Mouse (Mus musculus) lung, embryonic 16.5 days (tissue): ENCODE measurements at regions not wholly inside any gene's neighbourhood (a gene's known extent, or its start where the extent isn't known, plus 50 kb on each side); places are given as distances from the start of the nearest gene placed in this dataset.

Experiments
- ATAC-seq: fragments of 200-750 bp; cut with Nextera tagmentation; 2 replicates; pipeline ENCODE4 v1.8.0; 2017; ENCODE audit warnings: low read depth, mild to moderate bottlenecking, moderate library complexity
- H3K27ac ChIP-seq: fragments of 300-500 bp; sonication (generic); 2 replicates; pipeline ENCODE4 v1.5.1; 2014; ENCODE audit warnings: mild to moderate bottlenecking, control low read depth, low read length
- H3K27me3 ChIP-seq: fragments of 300-500 bp; sonication (generic); 2 replicates; pipeline ENCODE4 v1.6.1; 2014; ENCODE audit warnings: low read depth, low read length, mixed read lengths; ENCODE audit not compliant: control insufficient read depth, insufficient read depth
- H3K36me3 ChIP-seq: fragments of 300-500 bp; sonication (generic); 2 replicates; pipeline ENCODE4 v1.6.1; 2014; ENCODE audit warnings: low read length; ENCODE audit not compliant: control insufficient read depth, insufficient read depth
- H3K4me1 ChIP-seq: fragments of 300-500 bp; sonication (generic); replicated peaks from 2 replicates; pipeline ENCODE4 v1.6.1; 2014; ENCODE audit warnings: low read length, mixed read lengths; ENCODE audit not compliant: control insufficient read depth, insufficient read depth
- H3K4me2 ChIP-seq: fragments of 300-500 bp; sonication (generic); 2 replicates; pipeline ENCODE4 v1.6.1; 2014; ENCODE audit warnings: low read depth, low read length, control low read depth
- H3K4me3 ChIP-seq: fragments of 300-500 bp; sonication (generic); 2 replicates; pipeline ENCODE4 v1.5.1; 2014; ENCODE audit warnings: mild to moderate bottlenecking, low read length, control low read depth
- H3K9ac ChIP-seq: fragments of 300-500 bp; sonication (generic); 2 replicates; pipeline ENCODE4 v1.6.1; 2014; ENCODE audit warnings: low read length, control low read depth
- H3K9me3 ChIP-seq: fragments of 300-500 bp; sonication (generic); 2 replicates; pipeline ENCODE4 v1.6.1; 2016; ENCODE audit warnings: low read length; ENCODE audit not compliant: control insufficient read depth
- WGBS: fragments of 180-500 bp; shearing (Covaris S2); extraction: QIAGEN DNeasy Blood & Tissue Kit; methylation state at CpG from one replicate; pipeline ENCODE4 v1.1.7; 2014; 5-methylcytosine and 5-hydroxymethylcytosine counted together

DNA sequence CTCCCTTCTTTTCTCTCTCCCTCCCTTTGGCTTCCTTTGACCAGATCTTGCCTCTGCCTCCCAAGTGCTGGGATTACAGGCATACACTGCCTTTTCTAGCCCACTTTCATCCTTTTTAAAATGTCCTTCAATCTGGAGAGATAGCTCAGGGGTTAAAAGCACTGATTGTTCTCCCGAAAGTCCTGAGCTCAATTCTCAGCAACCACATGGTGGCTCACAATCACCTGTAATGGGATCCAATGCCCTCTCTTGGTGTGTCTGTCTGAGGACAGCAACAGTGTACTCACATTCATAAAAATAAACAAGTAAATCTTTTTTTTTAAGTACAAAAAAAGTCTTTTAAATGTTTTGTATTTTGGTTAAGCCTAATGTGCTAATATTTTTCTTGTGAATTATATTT, 158.4 kb upstream of the Rpl34 start:
- ATAC-seq = no peak
- Histone ChIP-seq H3K27me3 (no peaks in the 10 kb centered on the region), H3K4me2 (no peak overlapping the region), H3K9me3 (no peaks in the 10 kb centered on the region), H3K36me3 (no peaks in the 10 kb centered on the region), H3K27ac (no peak overlapping the region), H3K9ac (no peak overlapping the region), H3K4me3 (no peak overlapping the region), H3K4me1 (no peaks in the 10 kb centered on the region; the same call in 1 of the 2 replicates)
- 71% methylated on average over 1 of the region's 1 CpGs for WGBS

DNA sequence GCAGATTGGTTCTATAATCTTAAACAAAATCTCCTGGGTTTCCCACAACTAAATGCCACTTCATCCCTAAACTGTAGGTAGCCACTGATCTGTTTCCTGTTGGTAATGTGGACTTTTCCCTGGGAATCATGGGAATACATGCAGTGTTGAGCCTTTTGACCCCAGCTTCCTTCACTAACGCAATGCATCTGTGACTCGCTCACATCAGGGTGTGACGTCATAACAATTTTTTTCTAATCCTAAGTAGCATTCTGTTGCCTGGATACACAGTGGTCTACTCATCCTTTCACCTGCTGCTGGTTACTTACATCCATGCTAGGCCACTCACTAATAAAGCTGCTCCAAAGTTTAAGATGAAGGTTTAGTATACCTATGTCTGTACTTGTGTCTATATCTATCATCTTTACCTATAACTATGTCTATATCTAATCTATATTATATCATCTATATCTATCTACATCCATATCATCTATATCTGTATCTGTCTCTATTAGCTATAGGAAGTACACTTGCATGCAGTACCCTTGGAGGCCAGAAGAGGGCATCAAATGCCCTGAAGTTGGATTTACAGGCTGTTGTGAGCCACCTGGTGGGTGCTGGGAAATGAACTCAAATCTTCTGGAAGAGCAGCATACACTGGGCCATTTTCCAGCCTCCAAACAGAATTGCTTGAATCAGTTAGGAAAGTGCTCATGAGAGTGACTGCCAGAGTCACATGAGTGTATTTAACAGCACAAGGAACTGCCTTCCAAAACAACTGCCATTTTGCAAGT, 157.5 kb upstream of the Rpl34 start:
- H3K4me1 ChIP-seq = no peaks in the 10 kb centered on the region; the same call in 1 of the 2 replicates
- 84% methylated on average over 3 of the region's 3 CpGs for WGBS
- H3K4me2 ChIP-seq = no peak overlapping the region
- no peak overlapping the region for H3K4me3 ChIP-seq
- H3K36me3 ChIP-seq = no peaks in the 10 kb centered on the region
- ATAC-seq = no peak
- no peak overlapping the region for H3K27ac ChIP-seq
- no peaks in the 10 kb centered on the region for H3K9me3 ChIP-seq
- H3K9ac ChIP-seq = no peak overlapping the region
- no peaks in the 10 kb centered on the region for H3K27me3 ChIP-seq

GRCm38 (mm10) chr3:130885974-130886373, 155.8 kb upstream of the Rpl34 start:
- Histone ChIP-seq H3K4me1 (no peaks in the 10 kb centered on the region; the same call in 1 of the 2 replicates), H3K9me3 (no peaks in the 10 kb centered on the region), H3K4me3 (no peak overlapping the region), H3K9ac (no peak overlapping the region), H3K4me2 (no peak overlapping the region), H3K27ac (no peak overlapping the region), H3K36me3 (no peaks in the 10 kb centered on the region), H3K27me3 (no peaks in the 10 kb centered on the region)
- 39% methylated on average over 6 of the region's 6 CpGs for WGBS
- no peak for ATAC-seq

GRCm38 (mm10) chr3:130884393-130884792, 154.2 kb upstream of the Rpl34 start:
- Histone ChIP-seq H3K27me3 (no peaks in the 10 kb centered on the region), H3K9ac (no peak overlapping the region), H3K36me3 (no peaks in the 10 kb centered on the region), H3K4me2 (no peak overlapping the region), H3K9me3 (no peaks in the 10 kb centered on the region), H3K4me1 (no peaks in the 10 kb centered on the region; the same call in 1 of the 2 replicates), H3K27ac (0 out of 2 replicates have a peak overlapping the region, but pooled peaks have one; percentile 3), H3K4me3 (no peak overlapping the region)
- ATAC-seq = 0 out of 2 replicates have a peak, but pooled peaks have one; percentile 19
- whole genome bisulfite sequencing = 54% methylated on average over 9 of the region's 9 CpGs

- H3K4me1 ChIP-seq = no peaks in the 10 kb centered on the region; the same call in 1 of the 2 replicates
- H3K9ac ChIP-seq = no peak overlapping the region
- H3K36me3 ChIP-seq = no peaks in the 10 kb centered on the region
- 27% methylated on average over 4 of the region's 4 CpGs for WGBS
- no peak overlapping the region for H3K4me2 ChIP-seq
- peak; percentile 76 for ATAC-seq
- H3K4me3 ChIP-seq = no peak overlapping the region
- H3K27me3 ChIP-seq = no peaks in the 10 kb centered on the region
- H3K27ac ChIP-seq = peak overlapping the region; percentile 47; the same call in 1 of the 2 replicates
- no peaks in the 10 kb centered on the region for H3K9me3 ChIP-seq
Measured at GRCm38 (mm10) chr3:130883928-130884327, 153.7 kb upstream of the Rpl34 start.

GRCm38 (mm10) chr3:130883319-130883718, 153.1 kb upstream of the Rpl34 start:
- WGBS = 44% methylated on average over 6 of the region's 6 CpGs
- Histone ChIP-seq H3K36me3 (no peaks in the 10 kb centered on the region), H3K4me1 (no peaks in the 10 kb centered on the region; the same call in 1 of the 2 replicates), H3K9ac (no peak overlapping the region), H3K9me3 (no peaks in the 10 kb centered on the region), H3K27me3 (no peaks in the 10 kb centered on the region), H3K4me3 (no peak overlapping the region), H3K4me2 (no peak overlapping the region), H3K27ac (peak overlapping the region; percentile 47; the same call in 1 of the 2 replicates)
- peak; percentile 80 for ATAC-seq

- H3K9me3 ChIP-seq = no peaks in the 10 kb centered on the region
- WGBS = 76% methylated on average over 6 of the region's 6 CpGs
- H3K4me3 ChIP-seq = no peak overlapping the region
- H3K36me3 ChIP-seq = no peaks in the 10 kb centered on the region
- ATAC-seq = no peak
- no peak overlapping the region for H3K9ac ChIP-seq
- no peak overlapping the region for H3K4me2 ChIP-seq
- H3K27ac ChIP-seq = no peak overlapping the region
- no peaks in the 10 kb centered on the region; the same call in 1 of the 2 replicates for H3K4me1 ChIP-seq
- H3K27me3 ChIP-seq = no peaks in the 10 kb centered on the region
Measured at GRCm38 (mm10) chr3:130880482-130880881, 150.3 kb upstream of the Rpl34 start.

DNA sequence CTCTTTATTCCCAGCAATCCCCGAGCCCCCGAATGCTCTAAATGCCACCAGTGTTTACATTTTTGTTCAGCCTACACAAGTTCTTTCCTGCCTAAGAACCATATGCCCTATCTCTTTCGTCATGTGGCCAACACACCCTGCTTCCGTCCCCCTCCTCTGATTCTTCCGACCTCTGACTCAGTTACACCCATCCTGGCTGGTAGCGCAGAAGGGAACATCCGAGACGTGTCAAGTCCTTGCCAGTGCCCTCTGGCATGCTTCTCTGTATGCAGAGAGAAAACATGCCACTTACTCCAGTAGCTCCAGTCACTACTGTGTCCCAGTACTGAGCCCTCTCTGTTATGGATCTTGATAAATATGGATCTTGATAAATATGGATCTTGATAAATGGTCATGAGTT, 149.3 kb upstream of the Rpl34 start:
- no peaks in the 10 kb centered on the region; the same call in 1 of the 2 replicates for H3K4me1 ChIP-seq
- H3K36me3 ChIP-seq = no peaks in the 10 kb centered on the region
- no peak overlapping the region; the same call in 1 of the 2 replicates for H3K4me2 ChIP-seq
- no peak overlapping the region for H3K4me3 ChIP-seq
- H3K9me3 ChIP-seq = no peaks in the 10 kb centered on the region
- no peak overlapping the region for H3K9ac ChIP-seq
- ATAC-seq = peak; percentile 15; the same call in 1 of the 2 replicates
- H3K27ac ChIP-seq = no peak overlapping the region
- no peaks in the 10 kb centered on the region for H3K27me3 ChIP-seq
- WGBS = 23% methylated on average over 8 of the region's 8 CpGs

DNA sequence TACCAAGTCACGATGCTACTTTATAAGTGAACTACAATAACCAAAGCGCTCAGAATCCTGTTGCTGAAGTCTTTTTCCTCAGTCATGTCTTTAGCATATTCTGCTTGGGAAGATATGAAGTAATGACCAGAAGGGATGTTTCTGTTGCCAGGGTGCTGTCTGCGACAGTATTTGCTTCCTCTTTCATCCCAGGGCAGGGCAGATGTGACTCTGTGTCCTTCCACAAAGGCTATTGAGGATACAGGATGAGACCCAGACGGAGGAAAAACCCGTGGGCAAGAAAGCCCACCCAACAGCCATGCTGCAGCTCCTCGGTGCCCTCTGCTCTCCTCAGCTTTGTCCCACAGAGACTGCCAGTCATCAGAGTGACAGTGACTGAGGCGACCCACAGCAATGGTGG, 148.6 kb upstream of the Rpl34 start:
- Histone ChIP-seq H3K27ac (no peak overlapping the region), H3K36me3 (no peaks in the 10 kb centered on the region)

More for the DNA sequence above, 148.6 kb upstream of the Rpl34 start:
- Histone ChIP-seq H3K27me3 (no peaks in the 10 kb centered on the region), H3K9me3 (no peaks in the 10 kb centered on the region), H3K9ac (no peak overlapping the region), H3K4me1 (no peaks in the 10 kb centered on the region; the same call in 1 of the 2 replicates), H3K4me2 (no peak overlapping the region), H3K4me3 (no peak overlapping the region)
- no peak for ATAC-seq
- WGBS = 64% methylated on average over 7 of the region's 7 CpGs
